Mouse (Mus musculus): ENCODE measurements around the gene Kcnma1.

The Kcnma1 gene

GRCm38 (mm10) chr14:23688513-23688912, 325.8 kb downstream of the Kcnma1 start:
- DNase-seq (ENCODE audit: low spot score in 2 of 2): no peak

- no peak for DNase-seq (ENCODE audit: low spot score in 2 of 2)
These were observed 329.7 kb downstream of the Kcnma1 start for GRCm38 (mm10) chr14:23684463-23685066.

- no peak for DNase-seq (ENCODE audit: low spot score in 2 of 2)
These were observed 331.5 kb downstream of the Kcnma1 start for GRCm38 (mm10) chr14:23682758-23683157.

GRCm38 (mm10) chr14:23679378-23679777, 334.9 kb downstream of the Kcnma1 start:
- no peak for DNase-seq (ENCODE audit: low spot score in 2 of 2)

GRCm38 (mm10) chr14:23666420-23666819, 347.9 kb downstream of the Kcnma1 start:
- DNase-seq (ENCODE audit: low spot score in 2 of 2): no peak

GRCm38 (mm10) chr14:23651682-23652081, 362.6 kb downstream of the Kcnma1 start:
- no peak for DNase-seq (ENCODE audit: low spot score in 2 of 2)

- DNase-seq (ENCODE audit: low spot score in 2 of 2): no peak
These were observed 364.2 kb downstream of the Kcnma1 start for GRCm38 (mm10) chr14:23650126-23650525.

- DNase-seq (ENCODE audit: low spot score in 2 of 2): no peak
These were observed 368.8 kb downstream of the Kcnma1 start for GRCm38 (mm10) chr14:23645361-23646063.

- DNase-seq (ENCODE audit: low spot score in 2 of 2): no peak
These were observed 371.1 kb downstream of the Kcnma1 start for GRCm38 (mm10) chr14:23643162-23643561.

- no peak for DNase-seq (ENCODE audit: low spot score in 2 of 2)
These were observed 373.6 kb downstream of the Kcnma1 start for GRCm38 (mm10) chr14:23640665-23641064.

- DNase-seq (ENCODE audit: low spot score in 2 of 2): no peak
These were observed 376.1 kb downstream of the Kcnma1 start for GRCm38 (mm10) chr14:23638078-23638695.

GRCm38 (mm10) chr14:23635903-23636302, 378.4 kb downstream of the Kcnma1 start:
- DNase-seq (ENCODE audit: low spot score in 2 of 2): no peak

- no peak for DNase-seq (ENCODE audit: low spot score in 2 of 2)
These were observed 381.2 kb downstream of the Kcnma1 start for GRCm38 (mm10) chr14:23633011-23633595.

- no peak for DNase-seq (ENCODE audit: low spot score in 2 of 2)
These were observed 387.4 kb downstream of the Kcnma1 start for GRCm38 (mm10) chr14:23626925-23627324.

GRCm38 (mm10) chr14:23626114-23626513, 388.2 kb downstream of the Kcnma1 start:
- DNase-seq (ENCODE audit: low spot score in 2 of 2): no peak

GRCm38 (mm10) chr14:23625436-23625835, 388.9 kb downstream of the Kcnma1 start:
- DNase-seq (ENCODE audit: low spot score in 2 of 2): no peak

- DNase-seq (ENCODE audit: low spot score in 2 of 2): no peak
These were observed 389.8 kb downstream of the Kcnma1 start for GRCm38 (mm10) chr14:23624455-23624854.

- no peak for DNase-seq (ENCODE audit: low spot score in 2 of 2)
These were observed 393.6 kb downstream of the Kcnma1 start for GRCm38 (mm10) chr14:23620685-23621084.

- no peak for DNase-seq (ENCODE audit: low spot score in 2 of 2)
These were observed 395.3 kb downstream of the Kcnma1 start for GRCm38 (mm10) chr14:23618973-23619372.

- no peak for DNase-seq (ENCODE audit: low spot score in 2 of 2)
These were observed 396.2 kb downstream of the Kcnma1 start for GRCm38 (mm10) chr14:23618081-23618480.

- DNase-seq (ENCODE audit: low spot score in 2 of 2): no peak
These were observed 404.2 kb downstream of the Kcnma1 start for GRCm38 (mm10) chr14:23610054-23610453.

- DNase-seq (ENCODE audit: low spot score in 2 of 2): no peak
These were observed 408.6 kb downstream of the Kcnma1 start for GRCm38 (mm10) chr14:23605740-23606139.

- DNase-seq (ENCODE audit: low spot score in 2 of 2): no peak
These were observed 411.4 kb downstream of the Kcnma1 start for GRCm38 (mm10) chr14:23602937-23603336.

Data from frontal cortex, postnatal 14 days (tissue).